Mouse (Mus musculus) bone marrow, adult 2 months (tissue): ENCODE data around the gene Sgms1. TPM values are rescaled to one million over a fixed set of nuclear protein-coding genes. Genes with fewer than 3 reads are reported as not detected.
A peak's percentile ranks its signal among the peaks of the same experiment; 100 is the strongest.

Experiments
- H3K27ac ChIP-seq: fragments of 200-500 bp; 2 replicates; pipeline ENCODE4 v1.5.1; 2012; ENCODE audit warnings: low read depth, mild to moderate bottlenecking, control low read depth, inconsistent platforms, low read length; ENCODE audit not compliant: control insufficient read depth, poor library complexity, insufficient read depth
- H3K4me1 ChIP-seq: fragments of 200-500 bp; 2 replicates; pipeline ENCODE4 v1.6.1; 2011; ENCODE audit warnings: low read length; ENCODE audit not compliant: control insufficient read depth, insufficient read depth
- H3K4me3 ChIP-seq: fragments of 200-500 bp; replicated peaks from 2 replicates; pipeline ENCODE3; 2011; ENCODE audit warnings: mild to moderate bottlenecking, low read depth, low read length, control low read depth; ENCODE audit not compliant: control insufficient read depth
- CTCF ChIP-seq: fragments of 200-500 bp; IDR thresholded peaks from 2 replicates; pipeline ENCODE4 v1.5.1; 2011; ENCODE audit warnings: low read length, control low read depth; ENCODE audit not compliant: control insufficient read depth, insufficient read depth
- POLR2A ChIP-seq: fragments of 200-500 bp; IDR thresholded peaks from 2 replicates; pipeline ENCODE4 v1.6.1; 2011; ENCODE audit warnings: low read depth, mild to moderate bottlenecking, control low read depth, low read length, borderline replicate concordance; ENCODE audit not compliant: control insufficient read depth
- WGBS: fragments of 180-500 bp; shearing (Covaris S2); methylation state at CpG from one replicate; pipeline ENCODE4 v1.1.7; 2018; 5-methylcytosine and 5-hydroxymethylcytosine counted together
- polyA plus RNA-seq: library from polyadenylated mRNA; stranded (reverse); fragments of >200 nt; gene quantifications from 2 replicates; pipeline ENCODE4 v1.2.4, GENCODE M21; 2011; ENCODE audit warnings: low replicate concordance; ENCODE audit not compliant: missing spikeins, insufficient read depth, insufficient read length

Sgms1 gene
- polyA plus RNA-seq, 1 experiment, result 19.7 TPM

DNA sequence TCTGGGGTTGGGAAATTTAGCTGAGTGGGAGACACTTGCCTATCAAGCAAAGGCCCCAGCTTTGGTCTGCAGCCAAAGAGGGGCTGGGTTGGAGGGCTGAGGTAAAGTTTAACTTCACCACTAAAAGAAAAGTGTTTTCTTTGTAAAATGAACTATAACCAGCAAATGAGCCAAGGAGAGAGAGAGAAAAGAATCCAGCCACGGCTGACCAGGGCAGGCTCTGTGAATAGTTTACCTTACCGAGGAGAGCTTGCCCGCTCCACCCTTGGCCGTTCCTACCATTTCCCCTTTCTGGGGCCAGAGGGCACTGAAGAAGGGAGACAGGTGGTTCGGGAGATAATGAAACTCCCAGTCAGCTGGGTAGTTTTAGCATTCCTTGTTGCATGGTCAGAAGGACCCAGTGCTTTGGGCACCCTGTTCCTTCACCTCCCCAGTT lies 209.5 kb downstream of the Sgms1 start:
- 8% methylated on average over 5 of the region's 5 CpGs for WGBS
- H3K4me3 ChIP-seq, result peak overlapping the region; percentile 38
- H3K4me1 ChIP-seq, result peaks cover 13% of the 10 kb centered on the region
- peak overlapping the region; percentile 9 for H3K27ac ChIP-seq
- TF ChIP-seq CTCF (no peak), POLR2A (no peak)

DNA sequence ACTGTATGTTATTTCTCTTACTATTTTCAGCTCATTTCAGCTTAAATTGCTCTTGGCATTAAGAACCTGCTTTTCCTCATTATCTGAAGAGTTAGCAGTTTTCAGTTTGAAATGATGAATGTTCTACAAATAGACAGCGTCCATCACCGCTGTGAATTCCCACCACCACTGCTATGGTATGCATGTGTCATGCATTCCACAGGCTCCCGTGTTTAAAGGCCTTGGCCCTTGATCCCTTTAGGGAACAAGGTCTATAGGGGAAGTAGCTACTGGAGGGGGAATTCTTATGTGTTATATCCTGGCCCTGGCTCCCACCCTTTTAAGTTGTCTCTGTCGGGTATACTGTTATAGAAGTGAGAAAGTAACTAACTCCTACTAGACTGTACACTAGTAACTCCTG lies 210.0 kb downstream of the Sgms1 start:
- WGBS, result 62% methylated on average over 4 of the region's 4 CpGs
- no peak overlapping the region for H3K4me3 ChIP-seq
- TF ChIP-seq CTCF (no peak), POLR2A (no peak)
- peaks cover 13% of the 10 kb centered on the region for H3K4me1 ChIP-seq
- H3K27ac ChIP-seq, result no peak overlapping the region

DNA sequence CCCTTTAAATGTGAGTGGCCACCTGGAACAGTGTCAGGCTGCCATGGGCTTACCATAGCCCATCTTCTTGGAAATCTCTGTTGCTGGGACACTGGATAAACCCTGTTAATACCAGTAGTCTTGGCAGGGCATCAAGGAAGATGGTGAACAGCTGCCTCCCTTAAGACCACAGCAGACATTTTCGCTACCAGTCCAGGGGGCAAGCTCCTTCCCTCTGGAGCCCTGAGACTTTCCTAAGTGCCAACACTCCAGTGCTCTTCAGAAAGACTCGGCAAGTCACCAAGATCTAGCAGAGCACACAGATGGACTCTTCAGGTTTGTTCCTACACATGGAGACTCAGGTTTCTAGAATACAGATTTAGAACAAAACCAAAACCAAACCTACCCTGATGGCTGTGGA lies 211.4 kb downstream of the Sgms1 start:
- H3K4me3 ChIP-seq, result no peak overlapping the region
- WGBS, result 94% methylated on average over 2 of the region's 2 CpGs
- no peak overlapping the region for H3K27ac ChIP-seq
- TF ChIP-seq CTCF (no peak), POLR2A (no peak)
- peaks cover 11% of the 10 kb centered on the region for H3K4me1 ChIP-seq

DNA sequence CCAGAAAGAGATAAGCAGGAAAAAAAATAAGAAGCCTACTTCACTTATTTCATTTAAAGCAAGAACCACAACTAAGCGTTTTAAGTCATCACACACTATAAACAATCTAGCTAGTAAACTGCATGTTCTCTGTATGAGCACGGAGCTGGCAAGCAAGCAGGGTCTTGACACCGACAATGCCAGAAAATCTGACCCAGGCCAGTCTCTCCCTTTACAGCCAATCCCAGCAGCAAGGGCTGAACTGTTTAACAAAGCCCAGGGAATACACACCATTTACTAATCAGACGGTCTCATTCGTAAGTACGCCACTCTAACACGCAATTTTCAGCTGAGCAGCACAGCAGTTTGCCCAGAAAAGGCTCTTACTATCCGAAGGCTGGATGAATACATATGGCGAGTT lies 213.1 kb downstream of the Sgms1 start:
- TF ChIP-seq CTCF (no peak), POLR2A (no peak)
- Histone ChIP-seq H3K4me3 (no peak overlapping the region), H3K4me1 (peaks cover 13% of the 10 kb centered on the region), H3K27ac (no peak overlapping the region)
- 81% methylated on average over 9 of the region's 9 CpGs for WGBS

DNA sequence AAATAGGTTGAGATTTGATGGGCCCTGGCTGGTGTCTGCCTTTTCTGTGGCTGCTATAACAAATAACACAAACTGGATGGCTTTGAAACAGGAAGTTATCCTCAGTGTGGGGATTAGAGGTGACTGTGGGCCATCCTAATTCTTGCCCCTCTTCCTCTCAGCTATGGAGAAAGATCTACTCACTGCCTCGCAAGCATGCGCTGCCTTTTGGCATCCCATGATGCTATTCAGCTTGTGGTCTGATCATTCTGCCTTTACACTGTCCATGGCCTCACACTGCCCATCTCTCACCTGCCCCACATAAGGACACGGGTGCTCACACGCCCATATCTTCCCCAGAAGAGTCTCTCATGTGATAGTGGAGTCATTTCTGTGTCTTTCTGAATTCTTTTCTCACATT lies 213.5 kb downstream of the Sgms1 start:
- Histone ChIP-seq H3K27ac (no peak overlapping the region), H3K4me1 (peaks cover 8% of the 10 kb centered on the region; the same call in 1 of the 2 replicates), H3K4me3 (no peak overlapping the region)
- TF ChIP-seq CTCF, result no peak
- no peak for TF ChIP-seq POLR2A
- WGBS, result 72% methylated on average over 4 of the region's 4 CpGs

DNA sequence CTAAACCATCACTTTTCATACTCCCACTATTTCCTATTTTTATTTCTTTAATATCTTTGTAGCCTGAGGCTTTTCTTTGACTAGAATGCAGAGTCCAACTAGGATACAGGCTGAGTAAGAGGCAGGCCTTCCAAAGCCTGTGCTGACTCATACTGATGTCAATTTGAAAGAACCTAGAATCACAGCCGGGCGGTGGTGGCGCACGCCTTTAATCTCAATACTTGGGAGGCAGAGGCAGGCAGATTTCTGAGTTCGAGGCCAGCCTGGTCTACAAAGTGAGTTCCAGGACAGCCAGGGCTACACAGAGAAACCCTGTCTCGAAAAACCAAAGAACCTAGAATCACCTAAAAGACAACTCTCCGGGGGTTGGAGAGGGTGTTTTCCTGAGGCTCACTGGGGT lies 214.5 kb downstream of the Sgms1 start:
- no peak for TF ChIP-seq CTCF
- no peak for TF ChIP-seq POLR2A
- Histone ChIP-seq H3K4me3 (no peak overlapping the region), H3K4me1 (peaks cover 6% of the 10 kb centered on the region; the same call in 1 of the 2 replicates), H3K27ac (no peak overlapping the region)
- 86% methylated on average over 7 of the region's 7 CpGs for WGBS

DNA sequence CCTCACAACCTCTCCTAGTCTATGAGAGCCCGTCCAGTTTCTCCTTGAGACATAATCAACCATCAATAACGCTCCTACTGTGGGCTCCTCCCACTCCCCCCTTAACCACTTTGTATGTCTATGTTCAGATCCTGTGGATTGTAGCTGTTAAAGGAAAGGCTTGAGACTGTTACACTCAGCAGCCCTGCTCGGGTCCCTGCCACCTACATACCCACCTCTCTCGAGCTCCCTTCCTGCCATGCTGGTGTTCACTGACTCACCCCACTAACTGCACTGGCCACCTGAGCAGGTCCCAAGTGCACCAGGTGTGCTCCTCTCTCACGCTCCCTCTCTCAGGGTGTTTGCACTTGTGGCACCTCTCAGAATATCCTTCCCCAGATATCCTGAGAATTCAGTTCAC lies 215.0 kb downstream of the Sgms1 start:
- Histone ChIP-seq H3K4me1 (peaks cover 7% of the 10 kb centered on the region), H3K4me3 (no peak overlapping the region), H3K27ac (no peak overlapping the region)
- no peak for TF ChIP-seq POLR2A
- no peak for TF ChIP-seq CTCF
- WGBS, result 72% methylated on average over 5 of the region's 5 CpGs

DNA sequence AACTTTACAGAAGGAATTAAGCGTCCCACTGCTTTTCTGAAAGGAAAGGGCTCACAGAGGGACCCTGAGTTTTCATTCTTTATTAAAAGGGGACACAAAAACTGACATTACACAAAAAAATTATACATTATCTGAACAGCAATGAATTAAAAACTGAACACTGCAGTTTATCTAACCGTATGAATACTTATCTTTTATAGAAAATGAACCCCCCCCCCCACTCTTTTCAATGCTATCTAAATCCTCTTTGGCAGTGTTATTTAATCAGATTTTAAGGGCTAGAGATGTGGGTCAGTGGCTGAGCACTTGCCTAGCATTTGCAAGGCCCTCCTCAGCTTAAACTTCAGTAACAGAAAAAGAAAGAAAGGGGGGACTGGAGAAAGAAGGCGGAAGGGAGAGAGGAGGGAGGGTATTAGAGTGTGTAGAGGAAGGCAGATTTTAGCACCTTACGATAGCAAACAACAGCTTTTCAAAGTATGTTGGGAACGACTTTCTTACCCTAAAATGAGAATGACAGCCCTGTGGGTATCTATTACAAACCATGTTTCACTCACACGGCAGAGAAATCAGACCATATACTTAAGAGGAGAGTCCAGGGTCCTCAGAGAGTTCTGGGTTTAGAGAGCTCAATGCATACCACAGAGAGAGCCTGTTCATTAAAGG lies 215.9 kb downstream of the Sgms1 start:
- Histone ChIP-seq H3K4me1 (peaks cover 10% of the 10 kb centered on the region), H3K4me3 (no peak overlapping the region), H3K27ac (no peak overlapping the region)
- WGBS, result 54% methylated on average over 6 of the region's 6 CpGs
- TF ChIP-seq CTCF (no peak), POLR2A (no peak)
